Mouse (Mus musculus) liver, embryonic 13.5 days (tissue): ENCODE measurements around the gene Rnf5. TPM values are rescaled to one million over a fixed set of nuclear protein-coding genes. Genes with fewer than 3 reads are reported as not detected.
A peak's percentile ranks its signal among the peaks of the same experiment; 100 is the strongest.

ENCODE experiments used
- ATAC-seq: fragments of 200-750 bp; cut with Nextera tagmentation; 2 replicates; pipeline ENCODE4 v1.8.0; 2017; ENCODE audit warnings: low read depth, mild to moderate bottlenecking, moderate number of reproducible peaks, moderate library complexity
- DNase-seq: peaks from one replicate; pipeline ENCODE4 v3.0.0; 2022
- H3K27ac ChIP-seq: fragments of 300-500 bp; sonication (generic); 2 replicates; pipeline ENCODE4 v1.5.1; 2015; ENCODE audit warnings: moderate library complexity, mild to moderate bottlenecking, inconsistent platforms
- H3K27me3 ChIP-seq: fragments of 300-500 bp; sonication (generic); 2 replicates; pipeline ENCODE4 v1.6.1; 2015; ENCODE audit warnings: mild to moderate bottlenecking, inconsistent platforms
- H3K36me3 ChIP-seq: fragments of 300-500 bp; sonication (generic); 2 replicates; pipeline ENCODE4 v1.6.1; 2015; ENCODE audit warnings: mild to moderate bottlenecking, inconsistent platforms
- H3K4me1 ChIP-seq: fragments of 300-500 bp; sonication (generic); replicated peaks from 2 replicates; pipeline ENCODE4 v1.6.1; 2015; ENCODE audit warnings: inconsistent platforms
- H3K4me2 ChIP-seq: fragments of 300-500 bp; sonication (generic); 2 replicates; pipeline ENCODE4 v1.6.1; 2015; ENCODE audit warnings: inconsistent platforms, mild to moderate bottlenecking, moderate library complexity
- H3K4me3 ChIP-seq: fragments of 300-500 bp; sonication (generic); replicated peaks from 2 replicates; pipeline ENCODE4 v1.5.1; 2015; ENCODE audit warnings: mild to moderate bottlenecking, inconsistent platforms
- H3K9ac ChIP-seq: fragments of 300-500 bp; sonication (generic); 2 replicates; pipeline ENCODE4 v1.6.1; 2015; ENCODE audit warnings: mild to moderate bottlenecking, inconsistent platforms
- H3K9me3 ChIP-seq: fragments of 300-500 bp; sonication (generic); replicated peaks from 2 replicates; pipeline ENCODE4 v1.6.1; 2016; ENCODE audit warnings: inconsistent platforms
- WGBS: fragments of 180-500 bp; shearing (Covaris S2); methylation state at CpG from one replicate; pipeline ENCODE4 v1.1.7; 2015; ENCODE audit not compliant: insufficient replicate concordance; 5-methylcytosine and 5-hydroxymethylcytosine counted together
- polyA plus RNA-seq: library from polyadenylated mRNA; unstranded; fragments of >200 nt; fragmentation: Nextera tagmentation; extraction: Ambion mirVana; gene quantifications from 2 replicates; pipeline ENCODE4 v1.2.1, GENCODE M21; 2015

Gene Rnf5
- polyA plus RNA-seq, 1 experiment from 2014 or later = 86.1 TPM

DNA sequence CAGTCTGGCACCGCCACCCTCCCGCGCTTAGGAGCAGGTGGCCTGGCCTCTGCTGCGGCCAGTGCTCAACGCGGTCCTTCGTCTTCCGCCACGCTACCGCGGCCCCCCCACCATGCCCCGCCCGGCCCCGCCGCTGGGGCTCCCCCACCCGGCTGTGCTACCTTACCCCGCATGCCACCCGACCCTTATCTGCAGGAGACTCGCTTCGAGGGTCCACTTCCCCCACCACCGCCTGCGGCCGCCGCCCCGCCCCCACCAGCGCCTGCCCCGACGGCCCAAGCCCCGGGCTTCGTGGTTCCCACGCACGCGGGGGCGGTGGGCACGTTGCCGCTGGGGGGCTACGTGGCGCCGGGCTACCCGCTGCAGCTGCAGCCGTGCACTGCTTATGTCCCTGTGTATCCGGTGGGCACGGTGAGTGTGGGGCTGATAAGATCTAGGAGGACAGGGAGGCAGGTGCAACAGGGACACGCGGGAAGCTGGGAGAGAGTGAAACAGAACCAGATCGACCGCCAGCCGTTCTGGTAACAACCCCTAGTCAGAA is 27.3 kb upstream of the Rnf5 start:
- DNase-seq (no peak), ATAC-seq (no peak)
- peak overlapping the region; percentile 23; the same call in 1 of the 2 replicates for H3K9ac ChIP-seq
- H3K27ac ChIP-seq = no peak overlapping the region
- H3K4me3 ChIP-seq = peak overlapping the region; percentile 30
- H3K9me3 ChIP-seq = no peaks in the 10 kb centered on the region
- WGBS = 3% methylated on average over 48 of the region's 48 CpGs
- H3K36me3 ChIP-seq = no peaks in the 10 kb centered on the region
- H3K27me3 ChIP-seq = peaks cover 73% of the 10 kb centered on the region
- H3K4me1 ChIP-seq = peaks cover 62% of the 10 kb centered on the region
- peak overlapping the region; percentile 50 for H3K4me2 ChIP-seq

- H3K4me3 ChIP-seq = peak overlapping the region; percentile 30; the same call in 1 of the 2 replicates
- no peak overlapping the region for H3K4me2 ChIP-seq
- peaks cover 6% of the 10 kb centered on the region; the same call in 1 of the 2 replicates for H3K36me3 ChIP-seq
- peaks cover 73% of the 10 kb centered on the region for H3K27me3 ChIP-seq
- H3K9me3 ChIP-seq = no peaks in the 10 kb centered on the region
- H3K4me1 ChIP-seq = peaks cover 69% of the 10 kb centered on the region
- no peak overlapping the region for H3K27ac ChIP-seq
- no peak overlapping the region for H3K9ac ChIP-seq
- no peak for ATAC-seq
- 10% methylated on average over 12 of the region's 12 CpGs for WGBS
- no peak for DNase-seq
Measured at GRCm38 (mm10) chr17:34629796-34630603, 26.5 kb upstream of the Rnf5 start.

- Histone ChIP-seq H3K27me3 (peaks cover 69% of the 10 kb centered on the region), H3K9ac (no peak within 1 kb of the TSS), H3K4me1 (peaks cover 69% of the 10 kb centered on the region)
Measured at GRCm38 (mm10) chr17:34629221-34629751, 25.8 kb upstream of the Rnf5 start, which contains the start of gene Prrt1. Gene Prrt1 (plus strand): TSS chr17:34629533.

DNA sequence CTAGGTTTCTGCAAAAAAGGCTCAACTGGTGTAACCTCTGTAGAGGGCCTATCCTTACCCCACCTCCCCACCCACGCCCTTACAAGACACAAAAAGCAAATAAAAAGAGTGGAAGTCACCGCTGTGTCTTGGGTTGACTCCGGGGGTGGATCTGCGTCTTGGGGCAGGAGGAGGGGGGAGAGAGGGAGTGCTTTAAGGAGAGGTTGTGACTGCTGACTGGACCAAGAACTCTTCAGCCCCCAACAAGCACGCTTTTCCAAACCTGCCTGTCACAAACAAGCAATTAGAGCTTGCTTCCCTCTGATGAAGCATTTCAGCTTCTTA is 25.1 kb upstream of the Rnf5 start:
- ATAC-seq (no peak), DNase-seq (no peak)
- Histone ChIP-seq H3K9me3 (no peaks in the 10 kb centered on the region), H3K4me3 (peak overlapping the region; percentile 70; the same call in 1 of the 2 replicates), H3K9ac (no peak overlapping the region), H3K36me3 (peaks cover 10% of the 10 kb centered on the region), H3K4me2 (peak overlapping the region; percentile 91), H3K27ac (no peak overlapping the region), H3K4me1 (peaks cover 69% of the 10 kb centered on the region), H3K27me3 (peaks cover 62% of the 10 kb centered on the region)
- WGBS = 43% methylated on average over 5 of the region's 5 CpGs

More at GRCm38 (mm10) chr17:34629221-34629751, 25.8 kb upstream of the Rnf5 start, which contains the start of gene Prrt1:
- no peak within 1 kb of the TSS for H3K27ac ChIP-seq
- peaks cover 6% of the 10 kb centered on the region; the same call in 1 of the 2 replicates for H3K36me3 ChIP-seq
- H3K9me3 ChIP-seq = no peaks in the 10 kb centered on the region
- ATAC-seq (no peak), DNase-seq (no peak)
- peak within 1 kb of the TSS; percentile 91 for H3K4me2 ChIP-seq
- 7% methylated on average over 16 of the region's 16 CpGs for WGBS
- peak within 1 kb of the TSS; percentile 70 for H3K4me3 ChIP-seq

DNA sequence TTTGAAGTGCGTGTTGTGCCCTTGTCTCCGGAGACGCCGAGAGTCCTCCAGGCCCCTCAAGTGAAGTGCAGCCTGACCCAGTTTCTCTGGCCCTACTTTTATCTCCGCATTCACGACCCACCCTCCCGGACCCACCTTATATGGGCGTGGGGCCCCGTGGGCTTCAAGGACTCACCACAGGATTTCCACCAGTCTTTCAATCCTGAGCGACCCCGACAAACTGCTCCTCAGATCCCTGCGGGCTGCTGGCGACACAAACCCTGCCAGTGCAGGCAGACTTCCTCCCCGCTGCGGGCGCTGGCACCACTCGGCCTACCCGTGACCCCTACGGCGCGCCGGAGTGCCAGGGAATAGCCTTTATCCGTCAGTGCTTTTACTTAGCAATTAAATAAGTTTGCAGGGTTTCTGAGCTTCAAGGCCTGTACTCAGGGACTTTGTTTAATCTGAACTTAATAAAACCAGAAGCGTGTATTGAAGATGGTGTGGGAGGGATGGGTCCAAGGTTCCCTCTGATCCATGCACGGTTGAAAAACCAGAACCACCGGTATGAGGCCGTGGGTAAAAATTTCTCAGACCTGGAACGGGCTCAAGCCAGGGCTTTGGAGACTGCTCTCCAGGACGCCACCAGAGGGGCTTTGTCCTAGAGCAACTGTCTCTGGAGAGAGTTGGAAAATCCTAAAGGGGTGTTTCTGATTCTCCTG is 24.6 kb upstream of the Rnf5 start, which contains the start of gene Ppt2:
Gene Ppt2 (minus strand): TSS at position 568 of the 701 bp plus-strand sequence.
- 15% methylated on average over 29 of the region's 29 CpGs for WGBS
- no peak for ATAC-seq
- peak within 1 kb of the TSS; percentile 53 for H3K27ac ChIP-seq
- peaks cover 57% of the 10 kb centered on the region for H3K27me3 ChIP-seq
- peaks cover 69% of the 10 kb centered on the region for H3K4me1 ChIP-seq
- peak within 1 kb of the TSS; percentile 91 for H3K4me2 ChIP-seq
- H3K4me3 ChIP-seq = peak within 1 kb of the TSS; percentile 70
- no peaks in the 10 kb centered on the region for H3K9me3 ChIP-seq
- H3K9ac ChIP-seq = peak within 1 kb of the TSS; percentile 80
- DNase-seq = no peak
- peaks cover 14% of the 10 kb centered on the region for H3K36me3 ChIP-seq

DNA sequence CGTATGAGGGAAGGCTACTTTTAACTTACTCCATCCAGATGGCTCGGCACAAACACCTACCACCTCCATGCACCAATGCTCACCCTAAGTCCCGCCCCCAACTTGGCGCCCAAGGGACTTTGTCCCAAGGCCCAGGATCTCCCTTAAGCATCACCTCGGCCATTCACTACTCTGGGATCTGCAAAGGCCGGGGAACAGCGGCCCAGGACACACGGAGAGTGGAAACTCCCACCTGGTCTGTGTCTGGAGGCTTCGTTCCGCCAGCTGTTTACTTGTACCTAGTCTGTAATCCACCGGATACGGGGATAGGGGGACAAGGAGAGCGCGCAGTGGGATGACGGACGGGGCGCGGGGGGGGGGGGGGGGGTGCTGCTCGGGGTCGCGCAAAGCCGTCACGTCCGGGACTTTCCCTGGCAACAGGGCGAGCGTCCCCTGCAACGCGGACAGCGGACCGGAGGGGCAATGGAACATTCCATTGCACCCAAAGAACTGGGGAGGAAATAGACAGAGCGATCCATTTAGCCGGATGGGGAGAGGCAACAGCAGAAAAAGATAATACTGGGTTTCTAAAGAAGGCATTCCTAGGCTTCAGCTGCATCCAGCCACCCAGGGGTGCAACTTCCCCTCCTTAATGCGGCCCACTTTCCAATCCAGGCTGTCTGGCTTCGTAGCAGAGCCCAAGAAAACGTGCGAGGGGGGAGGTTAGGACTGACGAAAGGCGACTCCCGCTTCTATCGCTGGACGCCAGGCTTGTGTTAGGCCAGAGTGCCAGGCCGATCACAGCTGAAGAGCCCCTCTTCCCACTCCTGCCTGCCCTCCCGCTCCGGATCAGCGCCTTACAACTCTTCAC is 23.8 kb upstream of the Rnf5 start:
- Histone ChIP-seq H3K4me3 (peak overlapping the region; percentile 70), H3K27me3 (peaks cover 49% of the 10 kb centered on the region), H3K9ac (peak overlapping the region; percentile 80), H3K4me2 (peak overlapping the region; percentile 91), H3K36me3 (peaks cover 21% of the 10 kb centered on the region), H3K4me1 (peaks cover 69% of the 10 kb centered on the region), H3K9me3 (no peaks in the 10 kb centered on the region), H3K27ac (peak overlapping the region; percentile 70)
- ATAC-seq (peak; percentile 67), DNase-seq (peak; percentile 65)
- WGBS = under 1% methylated on average over 45 of the region's 45 CpGs

DNA sequence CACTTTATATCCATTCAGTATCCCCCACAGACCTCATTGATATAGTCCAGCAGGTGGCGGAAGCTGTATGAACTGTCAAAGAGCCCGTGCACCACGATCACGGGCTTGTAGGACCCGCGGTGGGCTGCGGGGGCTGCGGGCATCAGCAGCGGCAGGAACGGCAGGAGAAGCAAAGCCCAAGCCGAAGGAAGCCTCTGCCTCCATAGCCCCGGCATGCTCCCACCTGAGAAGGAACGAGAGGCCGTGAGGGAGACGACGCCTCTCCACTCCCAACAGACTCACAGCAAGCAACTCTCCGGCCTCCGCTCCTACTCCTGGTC is 23.2 kb upstream of the Rnf5 start:
- 1% methylated on average over 18 of the region's 18 CpGs for WGBS
- Histone ChIP-seq H3K4me3 (peak overlapping the region; percentile 70), H3K27me3 (peaks cover 43% of the 10 kb centered on the region), H3K4me2 (peak overlapping the region; percentile 91), H3K27ac (peak overlapping the region; percentile 70), H3K4me1 (peaks cover 69% of the 10 kb centered on the region), H3K36me3 (peaks cover 22% of the 10 kb centered on the region), H3K9me3 (no peaks in the 10 kb centered on the region), H3K9ac (peak overlapping the region; percentile 80)
- DNase-seq = no peak
- peak; percentile 27 for ATAC-seq

- DNase-seq (no peak), ATAC-seq (no peak)
- Histone ChIP-seq H3K9ac (peak overlapping the region; percentile 80), H3K27ac (peak overlapping the region; percentile 70), H3K4me3 (peak overlapping the region; percentile 70), H3K36me3 (peaks cover 22% of the 10 kb centered on the region), H3K4me1 (peaks cover 65% of the 10 kb centered on the region), H3K4me2 (peak overlapping the region; percentile 91), H3K9me3 (no peaks in the 10 kb centered on the region), H3K27me3 (peaks cover 38% of the 10 kb centered on the region)
- 49% methylated on average over 16 of the region's 16 CpGs for WGBS
Measured at GRCm38 (mm10) chr17:34626062-34626772, 22.7 kb upstream of the Rnf5 start.

GRCm38 (mm10) chr17:34624981-34625380 is 21.5 kb upstream of the Rnf5 start:
- peaks cover 53% of the 10 kb centered on the region for H3K4me1 ChIP-seq
- ATAC-seq (no peak), DNase-seq (no peak)
- H3K9ac ChIP-seq = no peak overlapping the region
- no peak overlapping the region for H3K4me3 ChIP-seq
- H3K27ac ChIP-seq = no peak overlapping the region
- H3K27me3 ChIP-seq = peaks cover 26% of the 10 kb centered on the region
- H3K9me3 ChIP-seq = no peaks in the 10 kb centered on the region
- 82% methylated on average over 3 of the region's 3 CpGs for WGBS
- no peak overlapping the region for H3K4me2 ChIP-seq
- peaks cover 22% of the 10 kb centered on the region for H3K36me3 ChIP-seq

DNA sequence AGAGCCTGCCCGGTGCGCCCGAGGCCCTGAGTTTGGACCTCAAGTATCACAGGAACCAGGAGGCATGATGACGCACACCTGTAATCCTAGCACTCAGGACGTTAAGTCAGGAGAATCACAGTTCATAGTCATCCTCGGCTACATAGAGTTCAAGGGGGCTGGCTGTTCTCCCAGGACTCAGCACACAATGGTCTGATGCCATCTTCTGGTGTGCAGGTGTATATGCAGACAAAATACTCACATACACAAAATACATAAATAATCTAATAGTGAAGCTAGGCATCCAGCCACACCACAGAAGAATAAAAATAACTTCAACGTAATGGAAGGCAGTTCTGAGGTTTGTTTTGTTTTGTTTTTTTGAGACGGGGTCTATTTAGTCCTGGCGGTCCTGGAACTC is 19.7 kb upstream of the Rnf5 start:
- 71% methylated on average over 9 of the region's 9 CpGs for WGBS
- ATAC-seq = no peak

More for the DNA sequence above, 19.7 kb upstream of the Rnf5 start:
- Histone ChIP-seq H3K4me2 (no peak overlapping the region), H3K4me3 (no peak overlapping the region), H3K36me3 (peaks cover 22% of the 10 kb centered on the region), H3K27ac (no peak overlapping the region), H3K9me3 (no peaks in the 10 kb centered on the region), H3K4me1 (peaks cover 41% of the 10 kb centered on the region), H3K9ac (no peak overlapping the region), H3K27me3 (peaks cover 8% of the 10 kb centered on the region)
- no peak for DNase-seq
